Mouse (Mus musculus) forebrain, embryonic 11.5 days (tissue): ENCODE results near the gene Dusp3. TPM values are rescaled to one million over a fixed set of nuclear protein-coding genes. Genes with fewer than 3 reads are reported as not detected.

ENCODE experiments used
- ATAC-seq: fragments of 200-750 bp; cut with Nextera tagmentation; replicated peaks from 2 replicates; pipeline ENCODE4 v1.8.0; 2017; ENCODE audit warnings: moderate TSS enrichment; ENCODE audit not compliant: low FRiP score
- DNase-seq: peaks from one replicate; pipeline ENCODE4 v3.0.0-alpha.2; 2017; ENCODE audit warnings: low spot score
- H3K27ac ChIP-seq: fragments of 300-500 bp; sonication (generic); 2 replicates; pipeline ENCODE4 v1.5.1; 2014; ENCODE audit warnings: low read depth, low read length
- H3K27me3 ChIP-seq: fragments of 300-500 bp; sonication (generic); 2 replicates; pipeline ENCODE4 v1.6.1; 2014; ENCODE audit warnings: mild to moderate bottlenecking, low read length, mixed read lengths; ENCODE audit not compliant: control insufficient read depth, insufficient read depth
- H3K36me3 ChIP-seq: fragments of 300-500 bp; sonication (generic); 2 replicates; pipeline ENCODE4 v1.6.1; 2014; ENCODE audit warnings: mild to moderate bottlenecking, low read length, moderate library complexity, mixed read lengths; ENCODE audit not compliant: control insufficient read depth, insufficient read depth
- H3K4me1 ChIP-seq: fragments of 300-500 bp; sonication (generic); replicated peaks from 2 replicates; pipeline ENCODE4 v1.6.1; 2014; ENCODE audit warnings: low read length, mixed read lengths; ENCODE audit not compliant: control insufficient read depth, insufficient read depth
- H3K4me2 ChIP-seq: fragments of 300-500 bp; sonication (generic); 2 replicates; pipeline ENCODE4 v1.6.1; 2014; ENCODE audit warnings: low read depth, mild to moderate bottlenecking, low read length, moderate library complexity, mixed read lengths; ENCODE audit not compliant: severe bottlenecking
- H3K4me3 ChIP-seq: fragments of 300-500 bp; sonication (generic); 2 replicates; pipeline ENCODE4 v1.5.1; 2014; ENCODE audit warnings: low read depth, low read length
- H3K9ac ChIP-seq: fragments of 300-500 bp; sonication (generic); 2 replicates; pipeline ENCODE4 v1.6.1; 2014; ENCODE audit warnings: low read length
- H3K9me3 ChIP-seq: fragments of 300-500 bp; sonication (generic); 2 replicates; pipeline ENCODE4 v1.6.1; 2016; ENCODE audit warnings: low read length, mixed read lengths; ENCODE audit not compliant: control insufficient read depth
- WGBS: fragments of 180-500 bp; shearing (Covaris S2); extraction: QIAGEN DNeasy Blood & Tissue Kit; methylation state at CpG from one replicate; pipeline ENCODE4 v1.1.7; 2014; 5-methylcytosine and 5-hydroxymethylcytosine counted together
- polyA plus RNA-seq: library from polyadenylated mRNA; unstranded; fragments of >200 nt; fragmentation: Nextera tagmentation; extraction: Ambion mirVana; gene quantifications from 2 replicates; pipeline ENCODE4 v1.2.1, GENCODE M21; 2014

The Dusp3 gene
- polyA plus RNA-seq, 1 experiment from 2014 or later = 10.4 TPM

DNA sequence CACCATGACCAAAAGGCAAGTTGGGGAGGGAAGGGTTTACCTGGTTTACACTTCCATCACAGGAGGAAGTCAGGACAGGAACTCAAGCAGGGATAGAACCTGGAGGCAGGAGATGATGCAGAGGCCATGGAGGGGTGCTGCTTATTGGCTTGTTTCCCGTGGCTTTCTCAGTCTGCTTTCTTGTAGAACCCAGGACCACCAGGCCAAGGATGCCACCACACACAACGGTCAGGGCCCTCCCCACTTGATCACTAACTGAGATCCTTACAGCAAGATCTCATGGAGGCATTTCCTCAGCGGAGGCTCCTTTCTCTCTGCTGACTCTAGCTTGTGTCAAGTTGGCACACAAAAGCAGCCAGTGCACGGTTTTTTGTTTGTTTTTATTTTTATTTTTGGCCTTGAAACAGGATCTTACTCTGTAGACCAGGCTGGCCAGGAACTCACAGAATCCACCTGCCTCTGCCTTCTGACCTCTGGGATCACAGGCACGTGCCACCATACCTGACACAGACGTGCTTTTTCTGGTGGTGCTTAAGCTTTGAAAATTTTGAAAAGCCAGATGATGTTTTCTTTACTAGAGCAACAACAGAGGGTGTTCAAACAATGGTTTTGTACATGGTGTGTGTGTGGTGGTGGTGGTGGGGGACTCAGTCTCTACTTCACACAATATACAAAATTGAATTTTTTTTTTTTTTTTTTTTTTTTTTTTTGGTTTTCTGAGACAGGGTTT, 41.4 kb upstream of the Dusp3 start, which contains the start of gene Mpp3:
Mpp3 (minus strand) TSS at position 375 of the 730 bp plus-strand sequence.
- no peak for ATAC-seq
- Histone ChIP-seq H3K27ac (peak within 1 kb of the TSS; percentile 83), H3K9ac (peak within 1 kb of the TSS; percentile 83), H3K4me2 (peak within 1 kb of the TSS; percentile 84), H3K4me1 (peaks cover 11% of the 10 kb centered on the region), H3K27me3 (no peaks in the 10 kb centered on the region), H3K4me3 (peak within 1 kb of the TSS; percentile 65), H3K36me3 (no peaks in the 10 kb centered on the region), H3K9me3 (no peaks in the 10 kb centered on the region)
- DNase-seq = no peak
- WGBS = 76% methylated on average over 6 of the region's 6 CpGs

GRCm38 (mm10) chr11:102027361-102028017, 40.7 kb upstream of the Dusp3 start:
- Histone ChIP-seq H3K4me2 (peak overlapping the region; percentile 84), H3K9me3 (no peaks in the 10 kb centered on the region), H3K9ac (peak overlapping the region; percentile 83), H3K36me3 (no peaks in the 10 kb centered on the region), H3K27me3 (no peaks in the 10 kb centered on the region), H3K27ac (peak overlapping the region; percentile 83), H3K4me1 (peaks cover 11% of the 10 kb centered on the region), H3K4me3 (peak overlapping the region; percentile 65)
- DNase-seq = no peak
- peak; percentile 35 for ATAC-seq
- WGBS = 6% methylated on average over 12 of the region's 12 CpGs

DNA sequence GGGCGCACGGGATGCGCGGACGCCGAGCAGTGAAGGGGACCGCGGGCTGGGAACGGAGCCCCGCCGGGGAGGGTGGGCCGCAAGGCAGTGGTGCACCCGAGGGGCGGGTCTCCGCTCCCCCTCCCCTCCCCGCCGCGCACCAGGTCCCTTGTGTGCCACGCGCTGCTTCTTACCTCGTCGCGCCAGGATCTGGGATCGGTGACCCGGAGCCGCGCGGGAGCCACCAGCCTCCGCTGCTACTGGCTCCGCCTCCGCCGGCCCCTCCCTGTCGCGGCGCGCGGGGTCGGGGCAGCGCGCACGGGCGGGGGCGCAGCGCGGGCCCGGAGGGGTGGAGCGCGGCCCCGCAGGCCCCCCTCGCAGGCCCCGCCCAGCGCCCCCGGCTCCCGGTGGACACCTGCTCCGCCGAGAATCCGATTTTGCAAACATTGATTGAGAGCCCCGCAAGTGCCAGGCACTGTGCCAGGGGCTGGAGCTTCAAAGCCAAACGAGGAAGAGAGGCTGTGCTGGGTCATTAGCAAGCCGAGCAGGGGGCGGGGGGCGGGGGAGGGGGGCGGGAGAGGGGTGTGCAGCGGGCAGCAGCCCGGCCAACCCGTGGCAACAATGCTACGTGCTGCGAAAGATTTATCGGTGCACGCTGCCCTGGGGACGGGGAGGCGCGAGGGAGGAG, 40.0 kb upstream of the Dusp3 start:
- Histone ChIP-seq H3K27me3 (no peaks in the 10 kb centered on the region), H3K36me3 (no peaks in the 10 kb centered on the region), H3K4me2 (peak overlapping the region; percentile 84), H3K4me1 (peaks cover 11% of the 10 kb centered on the region), H3K4me3 (peak overlapping the region; percentile 65), H3K9me3 (no peaks in the 10 kb centered on the region), H3K27ac (peak overlapping the region; percentile 83), H3K9ac (peak overlapping the region; percentile 83)
- DNase-seq (peak; percentile 92), ATAC-seq (peak; percentile 90)
- under 1% methylated on average over 58 of the region's 73 CpGs for WGBS

DNA sequence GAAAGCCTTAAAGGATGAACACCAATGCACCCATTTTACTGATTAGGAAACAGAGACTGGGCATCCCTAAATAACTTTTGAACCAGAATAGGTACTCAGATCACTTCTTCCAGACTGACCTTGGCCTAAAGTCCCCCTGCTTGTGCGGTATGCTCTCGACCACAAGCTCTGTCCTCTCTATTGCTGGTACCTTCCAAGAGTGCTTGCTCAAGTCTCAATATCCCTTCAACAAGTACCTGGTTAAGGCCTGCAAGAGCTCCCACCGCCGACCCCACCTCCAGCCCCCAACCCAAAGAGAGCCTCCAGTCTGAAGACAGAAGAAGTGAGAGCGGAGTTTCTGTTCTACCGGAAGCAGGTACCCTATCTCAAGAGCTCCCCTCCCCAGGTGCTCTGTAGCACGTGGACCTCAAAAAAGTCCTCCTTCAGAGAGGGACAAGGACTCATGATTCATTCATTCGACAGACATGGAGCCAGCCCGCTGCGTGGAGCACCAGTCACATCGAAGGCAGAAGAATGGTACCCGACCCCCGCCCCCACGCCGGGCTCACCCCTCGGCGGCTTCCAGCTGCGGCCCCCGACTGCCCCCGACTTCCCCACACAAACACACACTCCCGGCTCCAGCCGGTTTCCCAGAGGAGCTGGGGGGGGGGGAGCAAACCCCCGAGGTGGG, 39.3 kb upstream of the Dusp3 start:
- peaks cover 11% of the 10 kb centered on the region for H3K4me1 ChIP-seq
- H3K36me3 ChIP-seq = no peaks in the 10 kb centered on the region
- peak overlapping the region; percentile 65 for H3K4me3 ChIP-seq
- DNase-seq (no peak), ATAC-seq (peak; percentile 19; the same call in 1 of the 2 replicates)
- H3K9ac ChIP-seq = peak overlapping the region; percentile 83
- WGBS = 4% methylated on average over 23 of the region's 23 CpGs
- H3K9me3 ChIP-seq = no peaks in the 10 kb centered on the region
- peak overlapping the region; percentile 84 for H3K4me2 ChIP-seq
- peak overlapping the region; percentile 83 for H3K27ac ChIP-seq
- no peaks in the 10 kb centered on the region for H3K27me3 ChIP-seq

GRCm38 (mm10) chr11:102025354-102025753, 38.5 kb upstream of the Dusp3 start:
- peak overlapping the region; percentile 17; the same call in 1 of the 2 replicates for H3K9ac ChIP-seq
- H3K27me3 ChIP-seq = no peaks in the 10 kb centered on the region
- peak overlapping the region; percentile 65 for H3K4me3 ChIP-seq
- H3K36me3 ChIP-seq = no peaks in the 10 kb centered on the region
- H3K27ac ChIP-seq = no peak overlapping the region
- 46% methylated on average over 7 of the region's 7 CpGs for WGBS
- DNase-seq = no peak
- no peak for ATAC-seq
- peak overlapping the region; percentile 84 for H3K4me2 ChIP-seq
- H3K9me3 ChIP-seq = no peaks in the 10 kb centered on the region
- peaks cover 11% of the 10 kb centered on the region for H3K4me1 ChIP-seq

DNA sequence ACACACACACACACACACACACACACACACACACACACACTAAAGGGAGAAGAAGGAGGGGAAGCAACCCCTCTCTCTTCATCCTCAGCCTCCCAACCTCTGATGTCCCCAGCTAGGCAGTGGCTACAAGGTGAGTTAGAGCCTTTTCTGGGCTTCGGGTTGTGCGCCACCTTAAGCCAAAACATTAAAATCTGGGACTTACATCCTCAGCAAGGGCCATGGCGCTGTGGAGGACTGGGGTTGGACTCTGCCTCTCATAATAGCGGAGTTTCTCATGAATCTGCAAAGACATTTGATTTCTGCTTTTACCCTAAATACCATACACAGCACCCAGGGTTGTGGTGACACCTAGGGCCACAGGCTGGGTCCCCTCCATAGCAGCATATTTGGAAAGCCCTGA, 38.1 kb upstream of the Dusp3 start:
- Histone ChIP-seq H3K27ac (no peak overlapping the region), H3K4me1 (peaks cover 11% of the 10 kb centered on the region), H3K36me3 (no peaks in the 10 kb centered on the region), H3K27me3 (no peaks in the 10 kb centered on the region), H3K9ac (no peak overlapping the region), H3K4me2 (0 out of 2 replicates have a peak overlapping the region, but pooled peaks have one; percentile 84), H3K4me3 (0 out of 2 replicates have a peak overlapping the region, but pooled peaks have one; percentile 65), H3K9me3 (no peaks in the 10 kb centered on the region)
- ATAC-seq = no peak
- DNase-seq = no peak
- 89% methylated on average over 4 of the region's 4 CpGs for WGBS

GRCm38 (mm10) chr11:102024084-102024758, 37.4 kb upstream of the Dusp3 start:
- no peaks in the 10 kb centered on the region for H3K27me3 ChIP-seq
- H3K9me3 ChIP-seq = no peaks in the 10 kb centered on the region
- no peak overlapping the region for H3K27ac ChIP-seq
- H3K4me2 ChIP-seq = no peak overlapping the region
- H3K4me3 ChIP-seq = no peak overlapping the region
- no peaks in the 10 kb centered on the region for H3K36me3 ChIP-seq
- WGBS = 83% methylated on average over 6 of the region's 6 CpGs
- H3K9ac ChIP-seq = no peak overlapping the region
- H3K4me1 ChIP-seq = peaks cover 11% of the 10 kb centered on the region
- ATAC-seq = no peak
- DNase-seq = no peak

- Histone ChIP-seq H3K4me2 (no peak overlapping the region), H3K36me3 (no peaks in the 10 kb centered on the region), H3K27me3 (no peaks in the 10 kb centered on the region), H3K4me3 (no peak overlapping the region), H3K4me1 (peaks cover 11% of the 10 kb centered on the region), H3K27ac (no peak overlapping the region), H3K9ac (no peak overlapping the region), H3K9me3 (no peaks in the 10 kb centered on the region)
- ATAC-seq (no peak), DNase-seq (no peak)
- 87% methylated on average over 13 of the region's 13 CpGs for WGBS
Measured at GRCm38 (mm10) chr11:102023406-102023805, 36.6 kb upstream of the Dusp3 start.
